Mouse (Mus musculus): ENCODE data around the gene Gm20843. TPM values are rescaled to one million over a fixed set of nuclear protein-coding genes. Genes with fewer than 3 reads are reported as not detected.
"Not testable (repeated sequence)": the region's sequence is repeated elsewhere in the genome, so short reads cannot be mapped to it uniquely, and the experiment has no call there.

Gene Gm20843
- polyA plus RNA-seq (2015; fragmentation: Nextera tagmentation; extraction: Ambion mirVana) = not detected in 2 replicates

- H3K9me3 ChIP-seq; H3K4me2 ChIP-seq; H3K9ac ChIP-seq; H3K27me3 ChIP-seq (replicated peaks); H3K27ac ChIP-seq (replicated peaks); H3K4me1 ChIP-seq; H3K36me3 ChIP-seq; H3K4me3 ChIP-seq; ATAC-seq (ENCODE audit: extremely low read depth, insufficient number of reproducible peaks, low FRiP score, low TSS enrichment): not testable (repeated sequence)
- no CpG with 5 or more reads among the region's 6 CpGs for WGBS
Observed at GRCm38 (mm10) chrY:72247018-72247417, at the start of gene Gm20843. Gene Gm20843 (minus strand): TSS chrY:72247118.

Measured in heart, embryonic 13.5 days (tissue).